Comparison of ENCODE assay signal across 8 mouse cellular contexts in the genomic region with DNA sequence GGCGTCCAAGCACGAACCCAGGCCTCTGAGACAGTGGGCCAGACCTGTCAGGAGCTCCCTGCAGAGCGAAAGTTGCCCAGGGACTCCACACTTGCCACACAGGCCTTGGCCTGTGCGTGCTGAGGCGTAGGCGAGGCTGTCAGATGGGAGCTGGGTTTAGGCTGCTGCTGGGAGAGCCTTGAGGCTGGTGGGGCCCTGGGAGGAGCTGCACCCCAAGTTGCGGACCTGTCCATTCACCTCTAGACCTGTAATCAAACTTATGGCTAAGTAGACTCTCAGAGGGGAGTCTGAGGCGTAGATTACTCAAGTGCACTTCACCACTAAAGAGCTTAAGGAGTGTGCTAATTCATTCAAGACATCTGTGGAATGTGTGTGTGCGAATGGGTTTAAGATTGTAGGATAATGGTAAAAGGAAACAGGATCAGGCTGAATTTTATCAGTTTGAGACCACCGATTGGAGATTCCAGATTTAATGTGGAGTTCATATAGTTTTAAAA. TPM values are rescaled to one million over a fixed set of nuclear protein-coding genes. Genes with fewer than 3 reads are reported as not detected.
A peak's percentile ranks its signal among the peaks of the same experiment; 100 is the strongest.
DNase-seq lines count a peak whose midpoint lies in the region; ATAC-seq and TF ChIP-seq lines count a peak whose summit lies in the region.

No protein-coding gene starts in this region.

- peaks cover 6% of the 10 kb centered on the region for H3K4me1 ChIP-seq in heart, adult 2 months (ENCODE audit: control insufficient read depth, insufficient read depth, low read length)
- no peaks in the 10 kb centered on the region for H3K4me1 ChIP-seq in ES-Bruce4 (ENCODE audit: control insufficient read depth, insufficient read depth, low read length)
- H3K4me1 ChIP-seq in hindbrain, embryonic 10.5 days (replicated peaks) = peaks cover 17% of the 10 kb centered on the region
- no peaks in the 10 kb centered on the region; the same call in 1 of the 2 replicates for H3K4me1 ChIP-seq in lung, postnatal 0 days (ENCODE audit: insufficient read depth, low read depth, low read length)

- H3K4me3 ChIP-seq in heart, adult 2 months = peak overlapping the region; percentile 82
- peak overlapping the region; percentile 84 for H3K4me3 ChIP-seq in ES-Bruce4 (ENCODE audit: low read depth, low read length)
- H3K4me3 ChIP-seq in hindbrain, embryonic 10.5 days = peak overlapping the region; percentile 65
- H3K4me3 ChIP-seq in lung, postnatal 0 days (ENCODE audit: low read depth, low read length) = peak overlapping the region; percentile 52

- 9% methylated on average over 10 of the region's 10 CpGs for WGBS in heart, adult 2 months
- 18% methylated on average over 10 of the region's 10 CpGs for WGBS in hindbrain, embryonic 10.5 days
- WGBS in lung, postnatal 0 days = 8% methylated on average over 10 of the region's 10 CpGs

- peak; percentile 30 for TF ChIP-seq POLR2A in heart, adult 2 months (IDR thresholded peaks at IDR 0.05; ENCODE audit: insufficient read depth, low read depth, low read length)
- no peak for TF ChIP-seq POLR2A in ES-Bruce4 (IDR thresholded peaks at IDR 0.05; ENCODE audit: insufficient read depth, low read length)

- no peak for DNase-seq in heart, adult 2 months
- no peak for DNase-seq in heart, postnatal 10 days
- no peak for DNase-seq in hindbrain, embryonic 10.5 days (ENCODE audit: low spot score)
- DNase-seq in lung, postnatal 0 days (ENCODE audit: low spot score) = peak; percentile 91
- DNase-seq in cerebellum, adult 9-11 months = no peak
- DNase-seq in left cerebral cortex, adult 9 months (ENCODE audit: low spot score in 2 of 2) = no peak

- peak overlapping the region; percentile 75 for H3K4me2 ChIP-seq in lung, postnatal 0 days (replicated peaks; ENCODE audit: low read depth, low read length)

- H3K27me3 ChIP-seq in heart, adult 2 months (ENCODE audit: control insufficient read depth, insufficient read depth, low read length) = no peaks in the 10 kb centered on the region
- H3K27me3 ChIP-seq in ES-Bruce4 (ENCODE audit: control insufficient read depth, insufficient read depth, low read length, poor library complexity, severe bottlenecking) = no peaks in the 10 kb centered on the region
- no peaks in the 10 kb centered on the region for H3K27me3 ChIP-seq in hindbrain, embryonic 10.5 days (ENCODE audit: insufficient read depth, poor library complexity, severe bottlenecking)
- no peaks in the 10 kb centered on the region for H3K27me3 ChIP-seq in lung, postnatal 0 days (replicated peaks; ENCODE audit: insufficient read depth, low read length)

- H3K79me2 ChIP-seq in heart, adult 2 months (replicated peaks; ENCODE audit: control insufficient read depth, insufficient read depth, low read length) = no peaks in the 10 kb centered on the region

- intact Hi-C loops in heart, adult 2 months (cut with DNase I) = loop anchor here (1.0 to 5.0 kb wide), 2 partner anchors 46 to 215 kb away; partner anchors contain the start of gene Tmem42
- intact Hi-C loops in heart, postnatal 10 days (cut with DNase I) = loop anchor here (2.0 kb wide), 1 partner anchor 145 kb away; the partner anchor contains the start of genes 1110059G10Rik and Kif15

- H3K9ac ChIP-seq in heart, adult 2 months (ENCODE audit: low read depth, low read length) = peak overlapping the region; percentile 82
- peak overlapping the region; percentile 71 for H3K9ac ChIP-seq in ES-Bruce4 (ENCODE audit: low read depth, poor library complexity, severe bottlenecking)
- peak overlapping the region; percentile 69 for H3K9ac ChIP-seq in lung, postnatal 0 days (replicated peaks; ENCODE audit: low read depth)

- peak; percentile 75 for ATAC-seq in lung, postnatal 0 days
- ATAC-seq in megakaryocyte-erythroid progenitor cell, adult 5-6 weeks (replicated peaks; ENCODE audit: low FRiP score, low TSS enrichment, poor library complexity, severe bottlenecking) = no peak

- H3K27ac ChIP-seq in heart, adult 2 months = peak overlapping the region; percentile 95
- no peak overlapping the region for H3K27ac ChIP-seq in ES-Bruce4 (ENCODE audit: insufficient read depth, low read length)
- H3K27ac ChIP-seq in hindbrain, embryonic 10.5 days = peak overlapping the region; percentile 90
- H3K27ac ChIP-seq in lung, postnatal 0 days (ENCODE audit: low read length) = peak overlapping the region; percentile 94

- peaks cover 26% of the 10 kb centered on the region for H3K36me3 ChIP-seq in heart, adult 2 months (ENCODE audit: control insufficient read depth, insufficient read depth, low read length)
- no peaks in the 10 kb centered on the region for H3K36me3 ChIP-seq in ES-Bruce4 (ENCODE audit: control insufficient read depth, insufficient read depth, low read length, poor library complexity, severe bottlenecking)
- H3K36me3 ChIP-seq in hindbrain, embryonic 10.5 days = no peaks in the 10 kb centered on the region
- H3K36me3 ChIP-seq in lung, postnatal 0 days (ENCODE audit: insufficient read depth, low read length) = no peaks in the 10 kb centered on the region

- H3K9me3 ChIP-seq in ES-Bruce4 (replicated peaks; ENCODE audit: control insufficient read depth, insufficient read depth, low read length, poor library complexity, severe bottlenecking) = no peaks in the 10 kb centered on the region
- no peaks in the 10 kb centered on the region for H3K9me3 ChIP-seq in hindbrain, embryonic 10.5 days
- H3K9me3 ChIP-seq in lung, postnatal 0 days (ENCODE audit: low read length) = no peaks in the 10 kb centered on the region

- TF ChIP-seq EP300 in heart, adult 2 months (IDR thresholded peaks at IDR 0.05; ENCODE audit: insufficient read depth, low read depth, low read length) = no peak
- TF ChIP-seq EP300 in ES-Bruce4 (IDR thresholded peaks at IDR 0.05; ENCODE audit: insufficient read depth, low read depth, low read length) = no peak
- peak; percentile 81 for TF ChIP-seq EP300 in lung, postnatal 0 days (IDR thresholded peaks at IDR 0.05)

- no peak for TF ChIP-seq CTCF in heart, adult 2 months (IDR thresholded peaks at IDR 0.05)
- no peak for TF ChIP-seq CTCF in ES-Bruce4 (IDR thresholded peaks at IDR 0.05; ENCODE audit: low read depth, low read length)
- TF ChIP-seq CTCF in lung, postnatal 0 days (IDR thresholded peaks at IDR 0.05) = no peak

RNA-seq across cellular contexts. Expression of gene Tcaim, which starts 0.6 kb away (rescaled TPM):
- total RNA-seq in heart, adult 2 months (2021) = 10 to 100 TPM; 46.9 to 56.5 TPM
- 20.4 and 33.4 TPM in 2 replicates for polyA plus RNA-seq in heart, adult 2 months (2012; rRNA removed)
- total RNA-seq in heart, postnatal 10 days (2021) = 10 to 100 TPM; 20.1 to 22.0 TPM
- polyA plus RNA-seq in ES-Bruce4 (2011; ENCODE audit: insufficient read depth, insufficient read length, low read depth, missing spikeins) = 8.0 and 11.0 TPM in 2 replicates
- 5.3 and 5.7 TPM in 2 replicates for polyA plus RNA-seq in hindbrain, embryonic 10.5 days (2016; fragmentation: Nextera tagmentation; extraction: Ambion mirVana)
- 4.7 and 5.0 TPM in 2 replicates for polyA plus RNA-seq in lung, postnatal 0 days (2015; fragmentation: Nextera tagmentation; extraction: Ambion mirVana)
- 5.8 and 5.9 TPM in 2 replicates for total RNA-seq in megakaryocyte-erythroid progenitor cell, adult 5-6 weeks (2014; fragmentation: Nextera tagmentation)
- 5.1 and 16.0 TPM in 2 replicates for total RNA-seq in megakaryocyte-erythroid progenitor cell, adult 5-6 weeks (2017)

RNA-seq across cellular contexts. Expression of gene Gm35549, which starts 37.9 kb away (rescaled TPM):
- not detected for total RNA-seq in heart, adult 2 months (2021)
- not detected in 2 replicates for polyA plus RNA-seq in heart, adult 2 months (2012; rRNA removed)
- not detected for total RNA-seq in heart, postnatal 10 days (2021)
- not detected in 2 replicates for polyA plus RNA-seq in ES-Bruce4 (2011; ENCODE audit: insufficient read depth, insufficient read length, low read depth, missing spikeins)
- 0.27 TPM in 1 of 2 replicates, not detected in the other for polyA plus RNA-seq in hindbrain, embryonic 10.5 days (2016; fragmentation: Nextera tagmentation; extraction: Ambion mirVana)
- 0.24 and 0.33 TPM in 2 replicates for polyA plus RNA-seq in lung, postnatal 0 days (2015; fragmentation: Nextera tagmentation; extraction: Ambion mirVana)
- total RNA-seq in megakaryocyte-erythroid progenitor cell, adult 5-6 weeks (2014; fragmentation: Nextera tagmentation) = not detected in 2 replicates
- total RNA-seq in megakaryocyte-erythroid progenitor cell, adult 5-6 weeks (2017) = not detected in 2 replicates

RNA-seq across cellular contexts. Expression of gene Topaz1, which starts 58.7 kb away (rescaled TPM):
- total RNA-seq in heart, adult 2 months (2021) = not detected
- not detected in 2 replicates for polyA plus RNA-seq in heart, adult 2 months (2012; rRNA removed)
- not detected for total RNA-seq in heart, postnatal 10 days (2021)
- polyA plus RNA-seq in ES-Bruce4 (2011; ENCODE audit: insufficient read depth, insufficient read length, low read depth, missing spikeins) = 0.19 and 0.26 TPM in 2 replicates
- not detected in 2 replicates for polyA plus RNA-seq in hindbrain, embryonic 10.5 days (2016; fragmentation: Nextera tagmentation; extraction: Ambion mirVana)
- polyA plus RNA-seq in lung, postnatal 0 days (2015; fragmentation: Nextera tagmentation; extraction: Ambion mirVana) = 0.05 and 0.16 TPM in 2 replicates
- not detected in 2 replicates for total RNA-seq in megakaryocyte-erythroid progenitor cell, adult 5-6 weeks (2014; fragmentation: Nextera tagmentation)
- not detected in 2 replicates for total RNA-seq in megakaryocyte-erythroid progenitor cell, adult 5-6 weeks (2017)

RNA-seq across cellular contexts. Expression of gene Zfp445, which starts 59.9 kb away (rescaled TPM):
- 100 to 1,000 TPM in 1 of 2 experiments, 10 to 100 TPM in 1; 64.6 to 100 TPM for total RNA-seq in heart, adult 2 months (2021)
- 31.1 and 79.7 TPM in 2 replicates for polyA plus RNA-seq in heart, adult 2 months (2012; rRNA removed)
- total RNA-seq in heart, postnatal 10 days (2021) = 100 to 1,000 TPM in 1 of 2 experiments, 10 to 100 TPM in 1; 94.5 to 117 TPM
- 92.4 and 107 TPM in 2 replicates for polyA plus RNA-seq in ES-Bruce4 (2011; ENCODE audit: insufficient read depth, insufficient read length, low read depth, missing spikeins)
- 66.1 and 74.4 TPM in 2 replicates for polyA plus RNA-seq in hindbrain, embryonic 10.5 days (2016; fragmentation: Nextera tagmentation; extraction: Ambion mirVana)
- 21.7 and 25.4 TPM in 2 replicates for polyA plus RNA-seq in lung, postnatal 0 days (2015; fragmentation: Nextera tagmentation; extraction: Ambion mirVana)
- 54.2 and 64.7 TPM in 2 replicates for total RNA-seq in megakaryocyte-erythroid progenitor cell, adult 5-6 weeks (2014; fragmentation: Nextera tagmentation)
- 50.1 and 93.1 TPM in 2 replicates for total RNA-seq in megakaryocyte-erythroid progenitor cell, adult 5-6 weeks (2017)
